Mouse (Mus musculus) intestine, embryonic 15.5 days (tissue): ENCODE results near the gene Churc1. TPM values are rescaled to one million over a fixed set of nuclear protein-coding genes. Genes with fewer than 3 reads are reported as not detected.

Source experiments
- ATAC-seq: fragments of 200-750 bp; cut with Nextera tagmentation; 2 replicates; pipeline ENCODE4 v1.8.0; 2017; ENCODE audit warnings: moderate TSS enrichment, moderate library complexity
- H3K27ac ChIP-seq: fragments of 300-500 bp; sonication (generic); 2 replicates; pipeline ENCODE4 v1.5.1; 2015; ENCODE audit warnings: mild to moderate bottlenecking, inconsistent platforms
- H3K27me3 ChIP-seq: fragments of 300-500 bp; sonication (generic); replicated peaks from 2 replicates; pipeline ENCODE4 v1.6.1; 2015; ENCODE audit warnings: inconsistent platforms
- H3K36me3 ChIP-seq: fragments of 300-500 bp; sonication (generic); 2 replicates; pipeline ENCODE4 v1.6.1; 2015; ENCODE audit warnings: inconsistent platforms
- H3K4me1 ChIP-seq: fragments of 300-500 bp; sonication (generic); replicated peaks from 2 replicates; pipeline ENCODE4 v1.6.1; 2015; ENCODE audit warnings: inconsistent platforms
- H3K4me2 ChIP-seq: fragments of 300-500 bp; sonication (generic); replicated peaks from 2 replicates; pipeline ENCODE4 v1.6.1; 2015; ENCODE audit warnings: mild to moderate bottlenecking, inconsistent platforms
- H3K4me3 ChIP-seq: fragments of 300-500 bp; sonication (generic); replicated peaks from 2 replicates; pipeline ENCODE4 v1.5.1; 2015; ENCODE audit warnings: inconsistent platforms
- H3K9ac ChIP-seq: fragments of 300-500 bp; sonication (generic); 2 replicates; pipeline ENCODE4 v1.6.1; 2015; ENCODE audit warnings: inconsistent platforms
- H3K9me3 ChIP-seq: fragments of 300-500 bp; sonication (generic); 2 replicates; pipeline ENCODE4 v1.6.1; 2016; ENCODE audit warnings: inconsistent platforms
- WGBS: fragments of 180-500 bp; shearing (Covaris S2); methylation state at CpG from one replicate; pipeline ENCODE4 v1.1.7; 2015; 5-methylcytosine and 5-hydroxymethylcytosine counted together
- polyA plus RNA-seq: library from polyadenylated mRNA; unstranded; fragments of >200 nt; fragmentation: Nextera tagmentation; extraction: Ambion mirVana; gene quantifications from 2 replicates; pipeline ENCODE4 v1.2.1, GENCODE M21; 2015

Churc1 gene
- polyA plus RNA-seq, 1 experiment from 2014 or later = 107 TPM

GRCm38 (mm10) chr12:76803028-76803427 lies 37.7 kb downstream of the Churc1 start:
- 90% methylated on average over 10 of the region's 10 CpGs for WGBS
- no peak overlapping the region for H3K4me2 ChIP-seq
- H3K9me3 ChIP-seq = no peaks in the 10 kb centered on the region
- ATAC-seq = no peak
- H3K4me1 ChIP-seq = no peaks in the 10 kb centered on the region
- H3K36me3 ChIP-seq = no peaks in the 10 kb centered on the region
- no peak overlapping the region for H3K27ac ChIP-seq
- no peak overlapping the region for H3K4me3 ChIP-seq
- no peak overlapping the region for H3K9ac ChIP-seq
- no peaks in the 10 kb centered on the region for H3K27me3 ChIP-seq

GRCm38 (mm10) chr12:76803700-76804252 lies 38.4 kb downstream of the Churc1 start:
- Histone ChIP-seq H3K4me3 (no peak overlapping the region), H3K4me1 (no peaks in the 10 kb centered on the region), H3K9ac (no peak overlapping the region), H3K4me2 (no peak overlapping the region), H3K36me3 (no peaks in the 10 kb centered on the region), H3K9me3 (no peaks in the 10 kb centered on the region), H3K27me3 (no peaks in the 10 kb centered on the region), H3K27ac (no peak overlapping the region)
- ATAC-seq = peak; percentile 43; the same call in 1 of the 2 replicates
- 49% methylated on average over 7 of the region's 7 CpGs for WGBS

DNA sequence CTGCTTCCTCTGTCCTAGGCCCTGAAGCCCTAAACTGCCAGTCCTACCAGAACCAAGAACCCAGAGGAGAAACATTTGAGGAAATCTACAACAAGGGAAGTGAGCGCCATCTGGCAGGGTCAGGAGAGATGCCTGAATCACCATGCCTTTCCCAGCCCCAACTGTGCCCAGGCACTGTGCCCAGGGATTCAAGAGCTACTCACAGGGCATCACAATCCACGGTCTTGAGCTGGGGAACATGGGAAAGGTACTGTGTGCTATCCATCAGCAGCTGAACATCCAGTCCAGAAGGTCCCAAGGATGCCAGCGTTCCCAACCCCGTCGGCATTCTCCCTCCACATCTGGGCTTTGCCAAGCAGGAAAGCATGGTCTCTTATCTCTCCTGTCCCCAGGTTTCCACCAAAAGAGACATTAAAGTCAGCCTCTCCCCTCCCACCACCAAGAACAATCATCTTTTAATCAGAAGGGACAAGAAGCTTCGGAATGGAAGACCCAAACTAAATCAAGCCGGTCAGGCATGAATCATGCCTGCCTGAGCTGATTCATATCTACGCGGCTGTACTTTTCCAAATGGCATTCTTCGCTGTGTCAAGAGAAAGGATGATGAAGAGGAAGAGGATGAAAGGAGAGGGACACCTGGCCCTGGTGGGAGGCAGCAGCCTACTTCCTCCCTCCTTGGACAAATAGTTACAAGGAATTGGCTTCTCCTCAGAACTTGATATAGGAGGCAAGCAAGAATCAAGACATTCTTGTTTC lies 39.9 kb downstream of the Churc1 start:
- H3K9me3 ChIP-seq = no peaks in the 10 kb centered on the region
- H3K27ac ChIP-seq = no peak overlapping the region
- no peak overlapping the region for H3K4me3 ChIP-seq
- no peak overlapping the region for H3K9ac ChIP-seq
- no peaks in the 10 kb centered on the region for H3K27me3 ChIP-seq
- no peaks in the 10 kb centered on the region for H3K4me1 ChIP-seq
- 85% methylated on average over 10 of the region's 10 CpGs for WGBS
- no peak for ATAC-seq
- H3K36me3 ChIP-seq = no peaks in the 10 kb centered on the region
- H3K4me2 ChIP-seq = no peak overlapping the region

- 86% methylated on average over 10 of the region's 10 CpGs for WGBS
Measured at GRCm38 (mm10) chr12:76807796-76808195, 42.5 kb downstream of the Churc1 start.

GRCm38 (mm10) chr12:76810491-76810890 lies 45.2 kb downstream of the Churc1 start:
- 90% methylated on average over 5 of the region's 5 CpGs for WGBS
- Histone ChIP-seq H3K27me3 (no peaks in the 10 kb centered on the region), H3K9me3 (no peaks in the 10 kb centered on the region), H3K27ac (no peak overlapping the region), H3K9ac (no peak overlapping the region), H3K36me3 (no peaks in the 10 kb centered on the region), H3K4me3 (no peak overlapping the region), H3K4me2 (no peak overlapping the region), H3K4me1 (no peaks in the 10 kb centered on the region)
- no peak for ATAC-seq

More at GRCm38 (mm10) chr12:76807796-76808195, 42.5 kb downstream of the Churc1 start:
- ATAC-seq = no peak
- no peak overlapping the region for H3K9ac ChIP-seq
- no peak overlapping the region for H3K4me3 ChIP-seq
- no peaks in the 10 kb centered on the region for H3K36me3 ChIP-seq
- H3K9me3 ChIP-seq = no peaks in the 10 kb centered on the region
- no peaks in the 10 kb centered on the region for H3K4me1 ChIP-seq
- no peak overlapping the region for H3K4me2 ChIP-seq
- H3K27me3 ChIP-seq = no peaks in the 10 kb centered on the region
- H3K27ac ChIP-seq = no peak overlapping the region

DNA sequence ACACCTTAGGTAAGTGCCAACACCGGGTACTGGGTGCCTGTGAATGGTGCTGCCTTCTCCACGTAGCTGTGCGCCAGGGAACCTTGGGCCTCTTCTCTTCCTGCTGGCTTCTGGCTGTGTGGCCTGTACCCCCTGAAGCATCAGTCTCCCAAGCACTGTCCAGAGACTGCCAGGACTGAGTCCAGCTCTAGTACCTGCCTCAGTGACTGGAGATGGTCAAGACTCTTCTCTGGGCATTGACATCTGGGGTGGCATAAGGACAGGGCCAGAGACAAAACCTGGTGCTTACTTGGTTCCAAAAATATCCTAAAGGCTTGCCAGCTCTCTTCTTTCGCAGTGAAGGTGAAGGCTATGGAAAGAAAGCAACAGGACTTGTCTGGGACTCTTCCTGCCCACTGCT lies 45.7 kb downstream of the Churc1 start:
- Histone ChIP-seq H3K4me2 (no peak overlapping the region), H3K36me3 (no peaks in the 10 kb centered on the region), H3K27me3 (no peaks in the 10 kb centered on the region), H3K4me1 (no peaks in the 10 kb centered on the region), H3K9me3 (no peaks in the 10 kb centered on the region), H3K27ac (no peak overlapping the region), H3K9ac (no peak overlapping the region), H3K4me3 (no peak overlapping the region)
- 89% methylated on average over 4 of the region's 4 CpGs for WGBS
- no peak for ATAC-seq

DNA sequence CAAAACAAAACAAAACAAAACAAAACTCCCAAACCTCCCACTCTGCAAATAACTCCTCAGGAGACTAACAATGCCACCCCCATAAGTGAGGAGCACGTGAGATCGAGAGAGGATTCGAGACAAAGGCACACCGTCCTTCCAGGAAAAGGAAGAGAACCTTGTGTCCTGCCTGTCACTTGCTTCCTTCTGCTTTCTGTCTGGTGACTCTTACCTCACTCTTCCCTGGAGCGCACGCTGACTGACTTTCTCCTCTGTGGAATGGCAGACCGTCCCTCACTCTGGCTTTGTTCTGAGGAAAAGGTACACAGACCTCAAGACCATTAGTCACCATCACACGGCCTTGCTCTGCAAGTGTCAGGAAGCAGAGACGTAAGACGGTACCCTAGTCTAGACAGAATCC lies 48.2 kb downstream of the Churc1 start:
- Histone ChIP-seq H3K27ac (no peak overlapping the region), H3K36me3 (no peaks in the 10 kb centered on the region), H3K4me3 (no peak overlapping the region), H3K4me1 (peaks cover 11% of the 10 kb centered on the region), H3K9ac (no peak overlapping the region), H3K9me3 (no peaks in the 10 kb centered on the region), H3K27me3 (no peaks in the 10 kb centered on the region), H3K4me2 (no peak overlapping the region)
- ATAC-seq = no peak
- 57% methylated on average over 10 of the region's 10 CpGs for WGBS

DNA sequence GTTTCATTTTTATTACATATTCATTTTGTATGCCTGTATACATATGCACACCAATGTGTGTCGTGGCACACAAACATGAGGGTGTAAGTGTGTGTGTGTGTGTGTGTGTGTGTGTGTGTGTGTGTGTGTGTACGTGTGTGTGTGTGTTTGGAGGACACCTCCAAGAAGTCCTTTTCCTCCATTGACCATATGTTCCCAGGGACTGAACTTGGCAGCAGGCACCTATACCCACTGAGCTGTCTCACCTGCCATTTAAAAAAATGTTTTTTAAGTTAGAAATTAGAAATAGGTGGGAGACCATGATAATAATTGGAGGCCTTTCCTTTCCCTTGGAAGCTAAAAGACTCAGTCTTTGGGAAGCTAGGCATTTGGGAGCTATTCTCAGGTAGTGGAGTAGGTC lies 48.8 kb downstream of the Churc1 start:
- no peak overlapping the region for H3K27ac ChIP-seq
- no peaks in the 10 kb centered on the region for H3K27me3 ChIP-seq
- peaks cover 14% of the 10 kb centered on the region for H3K4me1 ChIP-seq
- no peak overlapping the region for H3K4me2 ChIP-seq
- 81% methylated on average over 2 of the region's 2 CpGs for WGBS
- no peak for ATAC-seq
- H3K9ac ChIP-seq = no peak overlapping the region
- H3K9me3 ChIP-seq = no peaks in the 10 kb centered on the region
- H3K4me3 ChIP-seq = no peak overlapping the region
- no peaks in the 10 kb centered on the region for H3K36me3 ChIP-seq

- no peak overlapping the region for H3K9ac ChIP-seq
- no peaks in the 10 kb centered on the region for H3K9me3 ChIP-seq
- H3K27ac ChIP-seq = no peak overlapping the region
- 54% methylated on average over 4 of the region's 4 CpGs for WGBS
- no peak overlapping the region for H3K4me3 ChIP-seq
- ATAC-seq = no peak
- H3K4me1 ChIP-seq = peaks cover 40% of the 10 kb centered on the region
- H3K27me3 ChIP-seq = no peaks in the 10 kb centered on the region
- H3K4me2 ChIP-seq = no peak overlapping the region
- H3K36me3 ChIP-seq = no peaks in the 10 kb centered on the region
Measured at GRCm38 (mm10) chr12:76816720-76817119, 51.4 kb downstream of the Churc1 start.

GRCm38 (mm10) chr12:76817176-76817575 lies 51.8 kb downstream of the Churc1 start:
- Histone ChIP-seq H3K4me1 (peaks cover 42% of the 10 kb centered on the region), H3K4me2 (no peak overlapping the region), H3K9me3 (no peaks in the 10 kb centered on the region), H3K9ac (no peak overlapping the region), H3K27me3 (no peaks in the 10 kb centered on the region), H3K27ac (no peak overlapping the region), H3K36me3 (no peaks in the 10 kb centered on the region), H3K4me3 (no peak overlapping the region)
- ATAC-seq = no peak
- 54% methylated on average over 4 of the region's 4 CpGs for WGBS

GRCm38 (mm10) chr12:76818120-76818519 lies 52.8 kb downstream of the Churc1 start:
- no peaks in the 10 kb centered on the region for H3K27me3 ChIP-seq
- no peaks in the 10 kb centered on the region for H3K36me3 ChIP-seq
- no peak overlapping the region for H3K27ac ChIP-seq
- H3K9me3 ChIP-seq = no peaks in the 10 kb centered on the region
- WGBS = 49% methylated on average over 4 of the region's 4 CpGs
- H3K4me1 ChIP-seq = peaks cover 44% of the 10 kb centered on the region
- no peak overlapping the region for H3K4me3 ChIP-seq
- no peak overlapping the region; the same call in 1 of the 2 replicates for H3K4me2 ChIP-seq
- peak; percentile 46 for ATAC-seq
- no peak overlapping the region for H3K9ac ChIP-seq

GRCm38 (mm10) chr12:76818908-76819307 lies 53.6 kb downstream of the Churc1 start:
- WGBS = 82% methylated on average over 9 of the region's 9 CpGs
- H3K27me3 ChIP-seq = no peaks in the 10 kb centered on the region
- peaks cover 44% of the 10 kb centered on the region for H3K4me1 ChIP-seq
- H3K27ac ChIP-seq = no peak overlapping the region
- H3K4me2 ChIP-seq = no peak overlapping the region
- no peaks in the 10 kb centered on the region for H3K9me3 ChIP-seq
- no peak overlapping the region for H3K9ac ChIP-seq
- no peaks in the 10 kb centered on the region for H3K36me3 ChIP-seq
- ATAC-seq = no peak
- H3K4me3 ChIP-seq = no peak overlapping the region

- 57% methylated on average over 6 of the region's 6 CpGs for WGBS
- no peak for ATAC-seq
- H3K4me2 ChIP-seq = peak overlapping the region; percentile 97
- H3K4me1 ChIP-seq = peaks cover 48% of the 10 kb centered on the region
- H3K36me3 ChIP-seq = no peaks in the 10 kb centered on the region
- H3K9me3 ChIP-seq = no peaks in the 10 kb centered on the region
- no peaks in the 10 kb centered on the region for H3K27me3 ChIP-seq
- peak overlapping the region; percentile 22; the same call in 1 of the 2 replicates for H3K27ac ChIP-seq
- no peak overlapping the region for H3K9ac ChIP-seq
- H3K4me3 ChIP-seq = no peak overlapping the region
Measured at GRCm38 (mm10) chr12:76819816-76820215, 54.5 kb downstream of the Churc1 start.
